In genomic region chr12:104245092-104245491, GRCm38 (mm10) we compare ENCODE assay signal across 13 mouse cellular contexts. TPM values are rescaled to one million over a fixed set of nuclear protein-coding genes. Genes with fewer than 3 reads are reported as not detected.
A peak's percentile ranks its signal among the peaks of the same experiment; 100 is the strongest.
DNase-seq lines count a peak whose midpoint lies in the region; ATAC-seq and TF ChIP-seq lines count a peak whose summit lies in the region.
"Had no signal": no experiment of that assay in that cellular context is flagged by ENCODE, and none has a peak within 500 bp of the region (broad histone marks: within the 10 kb centered on the region; RNA-seq: fewer than 3 reads in every experiment).

No protein-coding gene starts in this region.

- 0 out of 2 replicates have a peak, but pooled peaks have one; percentile 25 for TF ChIP-seq CTCF in heart, postnatal 0 days (IDR thresholded peaks at IDR 0.05; ENCODE audit: low read depth)

- H3K27ac ChIP-seq in heart, postnatal 0 days (ENCODE audit: low read depth), result no peak overlapping the region
- H3K27ac ChIP-seq in midbrain, embryonic 16.5 days (ENCODE audit: low read length), result no peak overlapping the region
- H3K27ac ChIP-seq in midbrain, embryonic 10.5 days (replicated peaks), result no peak overlapping the region
- H3K27ac ChIP-seq: neural tube, embryonic 12.5 days had no signal

- H3K4me1 ChIP-seq in heart, postnatal 0 days (ENCODE audit: control insufficient read depth, insufficient read depth), result no peaks in the 10 kb centered on the region; the same call in 1 of the 2 replicates
- peaks cover 3% of the 10 kb centered on the region for H3K4me1 ChIP-seq in midbrain, embryonic 16.5 days (ENCODE audit: control insufficient read depth, insufficient read depth, low read length)
- peaks cover 15% of the 10 kb centered on the region for H3K4me1 ChIP-seq in midbrain, embryonic 10.5 days

- H3K27me3 ChIP-seq in heart, postnatal 0 days (ENCODE audit: control insufficient read depth, insufficient read depth, low read length), result no peaks in the 10 kb centered on the region
- H3K27me3 ChIP-seq in midbrain, embryonic 16.5 days (ENCODE audit: control insufficient read depth, insufficient read depth, low read depth, low read length), result no peaks in the 10 kb centered on the region
- H3K27me3 ChIP-seq in midbrain, embryonic 10.5 days (ENCODE audit: low read depth, poor library complexity, severe bottlenecking), result no peaks in the 10 kb centered on the region
- H3K27me3 ChIP-seq: neural tube, embryonic 12.5 days had no signal

- H3K4me3 ChIP-seq in heart, postnatal 0 days (ENCODE audit: low read depth, low read length), result no peak overlapping the region
- H3K4me3 ChIP-seq in midbrain, embryonic 16.5 days (ENCODE audit: low read depth, low read length), result no peak overlapping the region
- no peak overlapping the region for H3K4me3 ChIP-seq in midbrain, embryonic 10.5 days
- H3K4me3 ChIP-seq: neural tube, embryonic 12.5 days had no signal

- intact Hi-C loops in heart, postnatal 25 days (cut with DNase I), result loop anchor here (10.0 kb wide), 1 partner anchor 170 kb away; no protein-coding TSS in a partner anchor

- no peak overlapping the region for H3K4me2 ChIP-seq in heart, postnatal 0 days (ENCODE audit: low read depth, low read length)
- no peak overlapping the region for H3K4me2 ChIP-seq in midbrain, embryonic 16.5 days (ENCODE audit: low read length)
- H3K4me2 ChIP-seq: neural tube, embryonic 12.5 days had no signal

- no peak for ATAC-seq in heart, postnatal 0 days (ENCODE audit: insufficient read depth, low read depth)
- ATAC-seq in midbrain, embryonic 16.5 days, result 0 out of 2 replicates have a peak, but pooled peaks have one; percentile 52
- peak; percentile 60 for ATAC-seq in inflammation-experienced regulatory T-cells, adult 6 months

- H3K9ac ChIP-seq in heart, postnatal 0 days (replicated peaks; ENCODE audit: low read depth, low read length), result no peak overlapping the region
- no peak overlapping the region for H3K9ac ChIP-seq in midbrain, embryonic 16.5 days (ENCODE audit: low read depth, low read length)
- H3K9ac ChIP-seq: neural tube, embryonic 12.5 days had no signal

- no peak for DNase-seq in heart, postnatal 0 days (ENCODE audit: low spot score)
- no peak for DNase-seq in heart, adult 9 months (ENCODE audit: low spot score in 2 of 2)
- DNase-seq in midbrain, embryonic 10.5 days (ENCODE audit: low spot score), result no peak
- peak; percentile 23 for DNase-seq in right cerebral cortex, postnatal 25 days
- no peak for DNase-seq in heart, postnatal 25 days (ENCODE audit: low spot score)
- no peak for DNase-seq in thymus, postnatal 4 days
- DNase-seq: cerebellum, adult 11-12 months; gastrocnemius, postnatal 36 days had no signal

- H3K36me3 ChIP-seq in heart, postnatal 0 days (replicated peaks; ENCODE audit: control insufficient read depth, insufficient read depth, low read length), result no peaks in the 10 kb centered on the region
- H3K36me3 ChIP-seq in midbrain, embryonic 16.5 days (ENCODE audit: control insufficient read depth, insufficient read depth, low read length), result no peaks in the 10 kb centered on the region
- no peaks in the 10 kb centered on the region for H3K36me3 ChIP-seq in midbrain, embryonic 10.5 days
- H3K36me3 ChIP-seq: neural tube, embryonic 12.5 days had no signal

- no peak for TF ChIP-seq EP300 in heart, postnatal 0 days (IDR thresholded peaks at IDR 0.05; ENCODE audit: low read depth)

- 65% methylated on average over 1 of the region's 1 CpGs for WGBS in heart, postnatal 0 days
- WGBS in midbrain, embryonic 16.5 days, result 77% methylated on average over 1 of the region's 1 CpGs
- 83% methylated on average over 1 of the region's 1 CpGs for WGBS in midbrain, embryonic 10.5 days

- no peaks in the 10 kb centered on the region for H3K9me3 ChIP-seq in heart, postnatal 0 days (replicated peaks; ENCODE audit: control insufficient read depth, low read length)
- no peaks in the 10 kb centered on the region for H3K9me3 ChIP-seq in midbrain, embryonic 16.5 days (replicated peaks; ENCODE audit: control insufficient read depth, low read length, poor library complexity, severe bottlenecking)
- H3K9me3 ChIP-seq in midbrain, embryonic 10.5 days (replicated peaks), result no peaks in the 10 kb centered on the region
- H3K9me3 ChIP-seq: neural tube, embryonic 12.5 days had no signal

RNA-seq across cellular contexts. Expression of gene Serpina3g, which starts 9.0 kb away (rescaled TPM):
- total RNA-seq in heart, postnatal 0 days (2014; rRNA removed; ENCODE audit: low replicate concordance), result 6.9 and 12.6 TPM in 2 replicates
- polyA plus RNA-seq in heart, postnatal 0 days (2015; fragmentation: Nextera tagmentation; extraction: Ambion mirVana), result 3.3 and 3.4 TPM in 2 replicates
- polyA plus RNA-seq in midbrain, embryonic 16.5 days (2015; fragmentation: Nextera tagmentation; extraction: Ambion mirVana), result 0.16 and 0.87 TPM in 2 replicates
- 0.25 TPM in 1 of 2 replicates, not detected in the other for polyA plus RNA-seq in midbrain, embryonic 10.5 days (2016; fragmentation: Nextera tagmentation; extraction: Ambion mirVana)
- polyA plus RNA-seq in inflammation-experienced regulatory T-cells, adult 6 months (2017; shearing (Covaris generic)), result 100 to 1,000 TPM; 239 to 411 (median 240) TPM
- total RNA-seq in heart, postnatal 25 days (2021), result 1 to 10 TPM in 1 of 2 experiments, under 1 TPM in 1; 0.57 to 1.1 TPM
- total RNA-seq: gastrocnemius, postnatal 36 days had no signal

RNA-seq across cellular contexts. Expression of gene Serpina3i, which starts 17.8 kb away (rescaled TPM):
- not detected in 2 replicates for total RNA-seq in heart, postnatal 0 days (2014; rRNA removed; ENCODE audit: low replicate concordance)
- polyA plus RNA-seq in heart, postnatal 0 days (2015; fragmentation: Nextera tagmentation; extraction: Ambion mirVana), result 0.19 TPM in 1 of 2 replicates, not detected in the other
- not detected in 2 replicates for polyA plus RNA-seq in midbrain, embryonic 16.5 days (2015; fragmentation: Nextera tagmentation; extraction: Ambion mirVana)
- not detected in 2 replicates for polyA plus RNA-seq in midbrain, embryonic 10.5 days (2016; fragmentation: Nextera tagmentation; extraction: Ambion mirVana)
- polyA plus RNA-seq in inflammation-experienced regulatory T-cells, adult 6 months (2017; shearing (Covaris generic)), result not detected
- total RNA-seq in heart, postnatal 25 days (2021), result under 1 TPM in 1 of 2 experiments, not detected in 1; 0.73 TPM
- total RNA-seq: gastrocnemius, postnatal 36 days had no signal
- polyA plus RNA-seq: limb, embryonic 11.5 days had no signal

RNA-seq across cellular contexts. Expression of gene Serpina3f, which starts 30.7 kb away (rescaled TPM):
- not detected in 2 replicates for total RNA-seq in heart, postnatal 0 days (2014; rRNA removed; ENCODE audit: low replicate concordance)
- 0.12 and 0.16 TPM in 2 replicates for polyA plus RNA-seq in heart, postnatal 0 days (2015; fragmentation: Nextera tagmentation; extraction: Ambion mirVana)
- polyA plus RNA-seq in midbrain, embryonic 16.5 days (2015; fragmentation: Nextera tagmentation; extraction: Ambion mirVana), result 0.19 and 0.24 TPM in 2 replicates
- polyA plus RNA-seq in midbrain, embryonic 10.5 days (2016; fragmentation: Nextera tagmentation; extraction: Ambion mirVana), result 0.27 and 0.30 TPM in 2 replicates
- polyA plus RNA-seq in inflammation-experienced regulatory T-cells, adult 6 months (2017; shearing (Covaris generic)), result 10 to 100 TPM in 2 of 3 experiments, 1 to 10 TPM in 1; 7.8 to 38.7 (median 11.3) TPM
- total RNA-seq in heart, postnatal 25 days (2021), result under 1 TPM in 1 of 2 experiments, not detected in 1; 0.14 TPM
- total RNA-seq: ES-E14; gastrocnemius, postnatal 36 days had no signal
- polyA plus RNA-seq: limb, embryonic 11.5 days; neural tube, embryonic 12.5 days had no signal

Comparison
In these comparisons a context has a peak if more than half of its experiments do, and no peak if none do; other contexts are left out.
1. RNA of gene Serpina3g, which starts 9.0 kb away (polyA plus RNA-seq): 239 to 411 TPM in inflammation-experienced regulatory T-cells, adult 6 months; 3.3 to 3.4 TPM in heart, postnatal 0 days, 0.16 to 0.87 TPM in midbrain, embryonic 16.5 days and 0.25 TPM in midbrain, embryonic 10.5 days; every median in the first group is over 10 times any median in the second.